Mouse (Mus musculus): ENCODE measurements around the gene Miip. TPM values are rescaled to one million over a fixed set of nuclear protein-coding genes. Genes with fewer than 3 reads are reported as not detected.

Gene Miip
- 26.8 and 33.3 TPM in 2 replicates for polyA plus RNA-seq (2012; rRNA removed)

DNA sequence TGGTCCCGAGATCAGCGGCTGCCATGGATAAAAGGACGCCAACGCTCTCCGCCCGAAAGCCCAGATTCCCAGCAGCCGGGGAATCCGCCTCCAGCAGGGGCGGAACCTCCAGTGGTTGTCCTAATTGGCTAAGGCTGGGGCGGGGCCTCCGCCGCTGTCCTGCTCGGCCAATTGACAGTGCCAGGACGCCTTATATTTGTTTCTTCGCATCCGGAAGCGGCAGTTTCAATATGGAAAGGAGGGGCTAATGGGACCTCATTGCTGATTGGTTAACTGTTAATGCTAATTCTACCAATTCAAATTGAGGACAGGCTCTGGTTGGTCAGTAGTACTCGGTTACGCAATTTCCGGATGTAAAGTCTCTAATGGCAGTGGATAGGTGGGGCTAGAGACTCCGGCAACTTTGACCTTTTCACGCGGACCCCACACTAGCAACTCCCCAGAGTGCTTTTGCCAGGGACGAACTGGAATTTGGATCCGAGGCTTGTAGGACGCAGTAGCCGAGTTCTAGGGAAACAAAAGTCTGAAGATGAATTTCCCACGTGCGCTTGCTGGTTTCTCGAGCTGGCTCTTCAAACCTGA lies at the start of gene Miip, which contains the start of gene Fv1:
Gene Miip (minus strand): TSS at position 367 of the 582 bp plus-strand sequence.
Gene Fv1 (plus strand): TSS at position 530 of the 582 bp plus-strand sequence.

DNA sequence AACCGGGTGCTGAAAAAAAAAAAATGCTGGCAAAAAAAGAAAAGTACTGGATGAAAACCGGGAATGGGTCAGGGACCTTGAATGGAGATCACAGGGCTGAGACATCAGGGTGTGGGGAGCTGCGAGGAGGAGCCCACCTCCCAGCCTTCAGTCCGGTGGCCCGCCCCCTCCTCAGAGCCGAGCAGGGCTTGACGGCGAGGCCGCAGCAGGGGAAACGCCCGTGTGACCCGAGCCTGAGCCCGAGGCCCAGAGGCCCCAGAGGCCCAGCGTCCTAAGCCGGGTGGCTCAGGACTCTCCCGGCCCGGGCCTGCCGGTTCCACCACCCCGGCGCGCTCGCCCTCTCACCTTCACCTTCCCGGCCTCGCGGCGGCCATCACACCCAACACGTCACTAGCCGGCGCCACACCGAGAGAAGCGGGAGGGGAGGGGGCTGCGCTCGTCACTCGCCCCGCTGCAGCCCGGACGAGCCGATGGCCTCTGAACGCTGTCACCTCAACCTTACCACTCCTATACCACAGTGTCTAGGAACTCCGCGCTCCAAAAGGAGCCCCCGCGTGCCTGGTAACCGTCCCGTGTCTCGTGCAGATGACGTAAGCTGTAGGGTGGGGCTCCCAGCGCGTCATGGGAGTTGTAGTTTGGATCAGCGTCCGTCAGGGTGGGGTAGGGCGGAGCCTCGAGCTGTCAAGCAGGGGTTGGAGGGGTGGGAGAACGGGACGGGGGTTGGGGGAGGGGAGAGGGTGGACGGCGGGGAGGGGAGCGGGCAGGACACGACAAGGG lies 35.9 kb upstream of the Miip start, which contains the start of gene Mfn2:
Gene Mfn2 (minus strand): TSS at position 392 of the 777 bp plus-strand sequence.

DNA sequence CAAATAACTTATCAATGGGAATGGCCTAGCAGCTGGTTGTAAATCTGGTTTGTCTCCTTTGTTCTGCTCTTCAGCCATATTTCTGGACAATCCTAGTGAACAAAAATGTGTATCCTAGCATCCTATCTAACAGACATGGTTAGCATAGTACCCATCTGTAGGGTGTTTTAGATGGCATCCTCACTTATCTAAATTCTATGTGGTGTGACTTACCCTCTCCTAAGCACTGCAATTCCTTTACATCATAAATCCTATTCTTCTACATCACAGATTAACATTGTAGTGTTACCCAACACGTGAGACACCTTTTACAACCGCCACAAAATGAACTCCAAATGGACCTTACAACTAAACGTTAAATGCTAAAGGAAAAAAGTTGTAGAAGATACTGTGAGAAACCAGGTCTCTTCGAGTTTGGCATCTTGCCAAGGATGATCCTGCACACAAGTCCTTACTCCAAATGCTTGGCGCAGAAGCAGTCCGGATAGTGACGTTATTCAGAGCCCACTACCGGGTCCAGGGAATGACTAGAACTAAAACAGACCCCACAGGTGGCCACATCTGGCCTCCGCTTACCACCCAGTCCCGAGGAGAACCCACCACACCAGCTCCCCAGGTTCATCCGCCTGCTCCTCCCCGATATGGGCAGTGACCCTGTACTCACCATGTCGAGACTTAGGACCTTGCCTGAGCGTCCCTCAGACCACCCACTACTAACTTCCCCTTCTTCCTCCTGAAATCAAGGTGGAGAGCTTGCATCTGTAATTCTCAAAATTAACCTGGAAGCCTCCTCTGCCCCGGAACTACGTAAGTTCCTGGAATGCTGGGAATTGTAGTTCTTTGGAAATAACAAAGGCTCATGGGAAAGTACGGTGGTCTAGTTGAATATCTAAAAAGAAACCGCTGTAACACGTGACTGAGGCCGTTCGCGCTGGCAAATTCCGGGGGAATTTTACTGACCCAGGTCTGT lies 20.7 kb downstream of the Miip start, which contains the start of gene Zfp933:
Gene Zfp933 (minus strand): TSS at position 753 of the 970 bp plus-strand sequence.

Other genes starting within 250 kb of the Miip start
- 0.48 and 0.61 TPM in 2 replicates for gene Zfp979, start 226.3 kb downstream of the Miip start, polyA plus RNA-seq (2012; rRNA removed)
- 0.01 TPM in 1 of 2 replicates, not detected in the other for gene Zfp534, start 166.3 kb downstream of the Miip start, polyA plus RNA-seq (2012; rRNA removed)
- 2.3 TPM in 2 replicates for gene Zfp984, start 59.0 kb downstream of the Miip start, polyA plus RNA-seq (2012; rRNA removed)
- gene Zfp933, start 20.4 kb downstream of the Miip start, polyA plus RNA-seq (2012; rRNA removed) = 1.2 and 1.3 TPM in 2 replicates
- gene Fv1, start 163 bp upstream of the Miip start, polyA plus RNA-seq (2012; rRNA removed) = 2.0 and 2.9 TPM in 2 replicates
- gene Mfn2, start 35.9 kb upstream of the Miip start, polyA plus RNA-seq (2012; rRNA removed) = 9.5 and 11.6 TPM in 2 replicates
- gene Plod1, start 68.0 kb upstream of the Miip start, polyA plus RNA-seq (2012; rRNA removed) = 17.1 and 17.6 TPM in 2 replicates
- gene 2510039O18Rik, start 72.1 kb upstream of the Miip start, polyA plus RNA-seq (2012; rRNA removed) = 20.5 and 23.8 TPM in 2 replicates
- gene Nppb, start 117.0 kb upstream of the Miip start, polyA plus RNA-seq (2012; rRNA removed) = not detected in 2 replicates
- not detected in 2 replicates for gene Nppa, start 131.9 kb upstream of the Miip start, polyA plus RNA-seq (2012; rRNA removed)
- gene Clcn6, start 170.0 kb upstream of the Miip start, polyA plus RNA-seq (2012; rRNA removed) = 3.3 and 3.8 TPM in 2 replicates
- gene Mthfr, start 170.3 kb upstream of the Miip start, polyA plus RNA-seq (2012; rRNA removed) = 16.6 and 18.3 TPM in 2 replicates
- gene Agtrap, start 219.2 kb upstream of the Miip start, polyA plus RNA-seq (2012; rRNA removed) = 5.1 and 5.6 TPM in 2 replicates